Mouse (Mus musculus) layer of hippocampus, postnatal 25 days (tissue): Measurements from ENCODE around the gene Lrrc29. TPM values are rescaled to one million over a fixed set of nuclear protein-coding genes. Genes with fewer than 3 reads are reported as not detected.
A peak's percentile ranks its signal among the peaks of the same experiment; 100 is the strongest.

Source experiments
- DNase-seq, 2 experiments: peaks; one replicate each; pipeline ENCODE4 v3.0.0; 2022; ENCODE audit warnings: mixed read lengths in 2 of 2, low spot score in 1 of 2; ENCODE audit errors: extremely low spot score in 1 of 2
- total RNA-seq, 2 experiments: library from RNA; stranded (reverse); gene quantifications; 2 replicates each; pipeline ENCODE4 v1.2.3; 2021

The Lrrc29 gene
- total RNA-seq = 1 to 10 TPM; 4.0 to 9.2 TPM

DNA sequence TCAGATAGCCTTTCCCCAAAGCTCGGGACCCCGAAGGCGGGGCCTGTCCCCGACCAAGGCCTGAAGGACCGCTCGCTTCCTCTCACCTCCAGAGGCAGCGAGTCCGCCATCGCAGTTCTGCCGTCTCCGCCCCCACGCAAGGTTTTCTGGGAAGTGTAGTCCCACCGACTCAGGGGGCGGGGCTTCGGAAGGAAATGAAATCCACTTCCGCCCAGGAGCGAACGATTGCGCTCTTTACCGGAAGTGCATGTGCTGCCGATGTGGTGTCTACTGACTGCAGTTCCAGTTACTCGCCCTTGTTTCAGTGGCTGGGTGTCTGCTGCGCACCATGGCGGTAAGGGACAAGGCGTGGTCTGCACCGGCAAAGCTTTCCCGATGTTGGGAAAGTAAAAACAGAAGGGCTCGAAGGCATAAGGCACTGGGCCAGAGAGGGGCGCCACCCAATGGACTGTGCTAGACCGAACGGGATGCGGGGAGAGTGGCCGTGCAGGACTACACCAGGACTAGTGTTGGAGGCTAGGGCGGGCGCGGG is at the start of gene Lrrc29, which contains the start of gene Tmem208:
Gene Lrrc29, minus strand, starts transcription at position 138 of the 532 bp plus-strand sequence.
Gene Tmem208, plus strand, starts transcription at position 214 of the 532 bp plus-strand sequence.
- peak; percentile 93 to 94 for DNase-seq

DNA sequence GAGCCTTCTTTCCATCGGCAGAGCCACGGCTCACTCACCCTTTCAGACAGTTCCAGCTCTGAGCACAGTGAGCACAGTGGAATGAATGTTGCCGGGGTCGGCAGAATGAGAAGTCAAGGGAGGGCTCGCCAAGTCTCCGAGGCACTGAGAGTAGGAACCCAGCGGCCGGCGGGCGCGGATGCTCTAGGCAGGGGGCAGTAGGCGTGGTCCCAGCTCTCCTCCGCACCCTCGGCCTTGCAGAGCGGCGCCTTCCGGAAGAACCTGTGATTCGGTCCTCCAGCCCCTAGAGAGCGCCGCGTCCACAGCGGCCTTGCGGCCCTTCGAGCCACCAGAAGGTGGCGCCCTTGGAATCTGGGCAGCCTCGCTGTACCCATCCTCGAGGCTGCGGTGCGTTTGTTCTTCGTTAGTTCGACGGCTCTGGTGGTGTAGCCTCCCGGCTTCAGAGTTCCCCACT is 48.5 kb upstream of the Lrrc29 start:
- DNase-seq = peak in 1 of 2 experiments; percentile 18

DNA sequence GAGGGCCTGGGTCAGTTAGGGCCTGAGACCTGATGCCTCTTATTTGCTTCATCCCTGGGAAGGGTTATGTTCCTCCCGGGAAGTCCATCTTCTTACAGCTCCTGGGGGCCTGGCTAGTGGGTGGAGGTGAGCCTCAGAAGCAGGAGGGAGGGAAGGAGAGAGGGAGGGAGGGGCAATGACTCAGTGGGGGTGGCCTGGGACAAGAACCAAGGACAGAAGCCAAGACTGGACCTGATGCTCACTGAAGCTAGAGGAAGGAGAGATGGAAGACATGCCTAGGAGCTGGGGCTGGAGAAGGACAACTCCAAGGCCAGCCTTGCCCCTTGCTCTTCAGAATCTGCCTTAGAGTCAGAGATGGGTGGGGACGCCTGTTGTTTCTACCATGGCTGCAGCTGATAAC is 47.0 kb upstream of the Lrrc29 start, which contains the start of gene Plekhg4:
Gene Plekhg4, plus strand, starts transcription at position 243 of the 400 bp plus-strand sequence.
- DNase-seq = no peak

DNA sequence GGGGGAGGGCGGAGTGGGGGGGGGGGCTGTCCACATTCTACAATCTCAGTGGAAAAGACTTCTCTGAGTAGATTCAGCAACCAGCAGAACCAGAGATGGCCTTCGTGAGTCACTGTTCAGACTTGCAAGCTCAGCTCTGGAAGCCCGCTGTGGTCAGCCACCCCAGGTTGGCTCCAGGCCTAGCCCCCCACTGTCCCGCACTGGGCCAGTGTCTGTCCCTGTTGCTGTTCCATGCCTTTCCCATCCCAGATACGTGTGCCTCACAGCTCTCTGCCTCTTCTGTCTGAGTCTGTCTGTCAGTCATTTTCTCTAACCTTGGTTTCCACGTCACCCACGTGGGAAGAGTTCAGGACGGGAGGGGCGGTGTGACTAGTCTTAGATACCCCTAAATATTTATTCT is 46.4 kb upstream of the Lrrc29 start:
- no peak for DNase-seq

DNA sequence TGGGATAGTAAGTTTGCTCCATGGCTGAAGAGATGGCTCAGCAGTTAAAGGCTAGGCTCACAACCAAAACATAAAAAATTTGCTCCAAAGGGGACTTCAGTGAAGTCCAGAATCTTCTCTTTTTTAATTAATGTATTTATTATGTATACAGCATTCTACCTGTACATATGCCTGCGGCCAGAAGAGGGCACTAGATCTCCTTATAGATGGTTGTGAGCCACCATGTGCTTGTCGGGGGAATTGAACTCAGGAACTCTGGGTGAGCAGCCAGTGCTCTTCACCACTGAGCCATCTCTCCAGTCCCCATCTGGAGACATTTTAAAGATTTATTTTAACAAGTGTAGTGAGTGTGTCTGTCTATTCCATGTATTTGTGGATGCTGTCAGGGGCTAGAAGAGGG is 41.0 kb upstream of the Lrrc29 start:
- no peak for DNase-seq

DNA sequence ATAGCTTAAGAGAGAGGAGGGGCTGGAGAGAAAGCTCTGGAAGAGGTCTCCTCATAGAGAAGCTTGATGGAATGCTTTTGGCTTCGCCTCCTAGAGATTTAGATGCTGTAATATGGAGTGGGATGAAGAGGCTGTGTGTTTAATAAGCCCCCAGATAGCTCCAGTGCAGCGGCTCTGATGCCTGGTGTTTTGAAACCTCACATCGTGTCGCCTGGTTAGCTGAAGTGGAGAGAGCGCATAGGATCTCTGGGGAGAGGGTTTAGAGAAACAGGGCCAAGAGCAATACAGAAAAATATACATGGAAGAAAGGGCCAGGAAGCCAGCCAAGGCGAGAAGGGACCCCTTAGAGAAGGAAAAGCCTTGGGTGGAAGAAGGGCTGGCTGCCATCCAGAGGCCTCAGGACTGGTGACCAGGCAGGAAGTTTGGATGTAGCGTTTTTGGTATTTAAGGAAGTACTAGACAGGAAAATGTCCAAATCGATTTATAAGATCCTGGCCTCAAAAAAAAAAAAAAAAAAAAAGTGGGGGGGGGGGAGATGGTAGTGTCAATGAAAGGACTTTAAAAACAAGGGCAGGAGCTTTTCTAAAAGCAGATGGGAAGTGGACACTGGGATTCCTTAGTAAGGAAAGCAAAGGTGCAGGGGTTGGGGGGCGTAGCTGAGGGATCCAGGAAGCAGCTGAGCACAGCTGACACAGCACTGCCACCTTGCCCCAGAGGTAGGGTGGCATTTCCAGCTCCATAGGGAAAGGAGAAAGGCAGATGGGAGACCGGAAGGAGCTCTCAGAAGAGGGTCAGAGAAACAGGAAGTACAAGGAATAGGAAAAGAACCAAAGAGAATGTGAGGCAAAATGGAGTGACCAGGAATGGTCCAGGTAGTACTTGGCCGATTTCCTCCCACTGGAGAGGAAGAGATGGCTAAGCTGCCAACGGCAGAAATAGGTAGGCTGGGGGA is 35.9 kb upstream of the Lrrc29 start:
- no peak for DNase-seq

DNA sequence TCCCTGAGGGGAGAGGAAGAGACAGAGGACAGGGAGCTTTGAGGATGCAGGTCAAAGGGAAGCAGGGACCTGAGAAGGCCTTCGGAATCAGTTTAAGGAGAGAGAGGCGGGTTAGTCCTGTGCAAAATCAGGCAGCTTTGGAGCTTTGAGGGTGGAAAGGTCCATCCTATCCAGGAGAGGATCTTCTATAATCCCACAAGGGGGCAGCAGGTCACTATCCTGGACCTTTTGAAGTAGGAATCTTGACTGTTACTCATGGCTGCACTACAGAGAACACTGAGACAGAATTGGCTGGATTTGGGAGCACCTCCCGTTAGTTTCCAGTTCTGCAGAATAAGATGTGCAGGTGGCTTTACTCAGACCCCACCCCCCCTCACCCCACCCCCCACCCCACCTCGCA is 33.6 kb upstream of the Lrrc29 start:
- DNase-seq = no peak

DNA sequence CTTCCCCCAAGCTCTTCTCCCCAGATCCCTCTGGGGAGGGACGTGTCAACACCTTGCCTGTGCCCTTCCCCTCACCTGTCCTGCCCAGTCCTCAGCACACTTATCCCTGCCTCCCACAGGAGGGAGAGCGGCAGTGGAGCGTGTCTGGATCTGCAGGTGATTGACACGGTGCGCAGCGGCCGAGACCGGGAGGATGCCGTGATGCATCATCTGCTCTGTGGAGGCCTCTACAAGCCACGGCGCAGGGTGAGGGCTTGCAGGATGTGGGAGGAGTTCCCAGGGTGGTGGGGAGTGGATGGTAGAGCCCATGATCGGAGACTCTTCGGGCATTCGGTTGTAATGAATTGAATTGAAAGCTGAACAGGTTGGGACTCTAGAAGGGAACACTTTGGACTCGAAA is 33.1 kb upstream of the Lrrc29 start:
- DNase-seq = no peak

DNA sequence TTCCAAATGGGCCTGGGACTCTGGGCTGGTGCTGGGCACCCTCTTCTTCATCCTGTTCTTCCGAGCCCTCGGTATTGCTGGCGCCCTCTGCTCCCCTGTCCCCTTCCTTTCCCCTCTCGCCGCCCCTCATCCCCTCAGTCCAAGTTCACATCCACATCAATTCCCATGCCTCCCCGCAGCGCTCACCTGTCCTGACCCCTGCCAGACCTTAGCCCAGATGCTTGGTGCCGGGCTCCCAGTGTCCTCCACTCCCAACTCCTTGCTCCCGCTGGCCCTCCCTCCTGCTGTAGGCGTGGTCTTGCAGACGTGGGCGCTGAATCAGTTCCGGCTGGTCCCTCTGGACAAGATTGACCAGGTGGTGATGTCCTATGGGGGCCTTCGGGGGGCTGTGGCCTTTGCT is 30.6 kb upstream of the Lrrc29 start:
- no peak for DNase-seq

DNA sequence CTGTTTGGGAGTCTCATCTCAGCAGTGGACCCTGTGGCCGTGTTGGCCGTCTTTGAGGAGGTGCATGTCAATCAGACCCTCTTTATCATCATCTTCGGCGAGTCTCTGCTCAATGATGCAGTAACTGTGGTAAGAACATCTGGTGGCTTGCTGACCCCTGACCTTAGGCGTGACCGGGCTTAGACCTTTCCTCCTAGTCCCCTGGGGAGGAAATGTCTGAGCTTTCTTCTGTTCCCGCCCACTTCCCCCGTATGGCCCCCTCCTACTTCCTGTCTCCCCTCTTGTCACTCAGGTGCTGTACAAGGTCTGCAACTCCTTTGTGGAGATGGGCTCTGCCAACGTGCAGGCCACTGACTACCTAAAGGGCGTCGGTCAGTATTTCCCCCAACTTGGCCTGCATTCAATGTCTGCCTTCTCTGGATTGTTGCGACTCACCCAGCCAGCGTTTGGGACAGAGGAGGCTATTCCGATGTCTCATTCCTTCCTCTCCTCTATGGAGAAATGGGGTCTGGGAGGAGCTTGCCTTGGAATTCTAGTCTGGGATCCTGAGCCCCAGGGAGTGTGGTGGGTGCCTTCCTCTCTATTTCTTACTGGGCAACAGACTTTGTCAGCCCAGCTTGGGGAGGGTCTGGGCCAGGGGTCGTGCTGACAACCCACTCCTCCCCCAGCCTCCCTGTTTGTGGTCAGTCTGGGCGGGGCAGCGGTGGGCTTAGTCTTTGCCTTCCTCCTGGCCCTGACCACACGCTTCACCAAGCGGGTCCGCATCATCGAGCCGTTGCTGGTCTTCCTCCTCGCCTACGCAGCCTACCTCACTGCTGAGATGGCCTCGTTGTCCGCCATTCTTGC is 29.3 kb upstream of the Lrrc29 start:
- no peak for DNase-seq

DNA sequence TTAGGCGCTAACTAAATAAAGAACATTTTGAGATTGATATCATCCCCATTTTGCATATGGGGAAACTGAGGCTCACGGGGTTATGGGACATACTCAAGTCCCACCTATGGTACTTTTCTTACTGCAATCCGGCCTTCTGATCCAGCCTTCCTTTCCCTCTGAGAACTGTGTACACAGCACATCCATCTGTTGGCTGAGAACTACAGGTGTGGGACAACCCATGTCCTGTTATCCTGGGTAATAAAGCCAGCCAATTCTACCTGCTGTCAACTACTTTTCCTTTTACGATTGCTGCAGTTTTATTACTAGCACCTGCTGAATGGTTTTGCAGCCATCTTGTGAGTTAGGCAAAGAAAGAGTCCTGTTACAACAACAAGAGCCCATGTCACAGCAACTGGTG is 28.5 kb upstream of the Lrrc29 start:
- DNase-seq = no peak

DNA sequence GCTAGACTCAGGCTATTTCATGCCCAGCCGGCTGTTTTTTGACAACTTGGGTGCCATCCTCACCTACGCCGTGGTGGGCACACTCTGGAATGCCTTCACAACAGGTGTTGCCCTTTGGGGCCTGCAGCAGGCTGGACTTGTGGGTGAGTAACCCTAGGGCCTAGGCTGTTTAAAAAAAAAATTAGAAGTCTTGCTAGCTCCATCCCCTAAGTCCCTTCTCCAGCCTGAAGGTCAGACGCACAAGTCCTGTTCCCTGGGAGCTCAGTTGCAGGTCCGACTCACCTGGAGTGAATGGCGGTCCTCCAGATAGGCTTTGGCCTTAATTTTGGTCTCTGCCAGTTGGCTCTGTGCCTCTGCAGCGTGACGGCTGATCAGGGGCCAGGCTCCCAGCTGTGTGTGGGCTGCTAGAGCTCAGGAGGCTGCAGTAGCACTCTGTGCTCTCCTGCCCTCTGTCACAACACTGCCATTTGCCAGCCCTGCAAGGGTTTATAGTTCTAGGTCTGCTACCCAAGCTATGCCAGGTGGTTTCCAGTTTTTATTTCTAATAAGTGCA is 27.6 kb upstream of the Lrrc29 start:
- DNase-seq = no peak

DNA sequence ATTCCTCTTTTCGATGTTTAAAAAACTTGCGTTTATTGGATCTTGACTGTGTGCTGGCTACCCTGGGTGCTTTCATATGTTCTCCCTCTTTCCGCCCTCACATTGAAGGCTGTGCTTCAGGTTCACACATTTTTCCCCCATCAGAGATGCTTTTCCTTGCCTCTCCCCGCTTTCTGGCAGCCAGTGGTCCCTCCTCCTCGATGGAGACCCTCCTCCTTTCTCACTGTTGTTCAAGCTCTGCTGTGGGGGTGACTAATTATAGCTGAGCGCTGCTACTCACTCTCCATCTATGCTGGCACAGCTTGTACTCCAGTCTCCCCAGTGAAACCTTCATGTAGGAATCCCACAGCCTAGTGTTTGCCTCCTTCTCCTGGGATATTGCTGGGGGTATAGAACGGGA is 24.1 kb upstream of the Lrrc29 start:
- DNase-seq = no peak

DNA sequence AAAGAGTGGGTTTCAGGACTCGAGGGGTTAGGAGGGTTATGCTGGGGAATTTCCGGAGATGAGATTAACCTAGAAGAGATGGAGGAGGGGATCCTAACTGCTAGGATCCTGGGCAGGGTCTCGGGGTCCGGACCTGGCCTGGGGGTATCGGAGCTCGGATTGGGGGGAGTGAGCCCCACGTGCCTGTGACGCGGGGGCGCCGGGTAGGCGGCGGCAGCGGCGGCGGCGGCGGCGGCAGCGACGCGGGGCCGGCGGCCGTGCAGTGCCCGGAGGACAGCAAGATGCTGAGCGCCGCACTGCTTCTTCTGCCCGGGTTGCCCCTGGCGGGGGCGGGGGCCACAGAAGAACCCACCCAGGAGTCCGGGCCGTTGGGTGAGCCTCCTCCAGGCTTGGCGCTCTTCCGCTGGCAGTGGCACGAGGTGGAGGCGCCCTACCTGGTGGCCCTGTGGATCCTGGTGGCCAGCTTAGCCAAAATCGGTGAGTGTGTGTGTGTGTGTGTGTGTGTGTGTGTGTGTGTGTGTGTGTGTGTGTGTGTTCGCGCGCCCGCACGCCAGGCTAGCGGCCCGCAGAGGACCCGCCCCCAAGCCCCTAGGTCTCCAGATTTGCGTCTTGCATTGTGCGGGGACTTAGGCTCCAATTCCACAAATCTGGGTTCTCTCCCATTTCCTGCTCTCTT is 23.2 kb upstream of the Lrrc29 start:
- peak in 1 of 2 experiments; percentile 36 for DNase-seq

DNA sequence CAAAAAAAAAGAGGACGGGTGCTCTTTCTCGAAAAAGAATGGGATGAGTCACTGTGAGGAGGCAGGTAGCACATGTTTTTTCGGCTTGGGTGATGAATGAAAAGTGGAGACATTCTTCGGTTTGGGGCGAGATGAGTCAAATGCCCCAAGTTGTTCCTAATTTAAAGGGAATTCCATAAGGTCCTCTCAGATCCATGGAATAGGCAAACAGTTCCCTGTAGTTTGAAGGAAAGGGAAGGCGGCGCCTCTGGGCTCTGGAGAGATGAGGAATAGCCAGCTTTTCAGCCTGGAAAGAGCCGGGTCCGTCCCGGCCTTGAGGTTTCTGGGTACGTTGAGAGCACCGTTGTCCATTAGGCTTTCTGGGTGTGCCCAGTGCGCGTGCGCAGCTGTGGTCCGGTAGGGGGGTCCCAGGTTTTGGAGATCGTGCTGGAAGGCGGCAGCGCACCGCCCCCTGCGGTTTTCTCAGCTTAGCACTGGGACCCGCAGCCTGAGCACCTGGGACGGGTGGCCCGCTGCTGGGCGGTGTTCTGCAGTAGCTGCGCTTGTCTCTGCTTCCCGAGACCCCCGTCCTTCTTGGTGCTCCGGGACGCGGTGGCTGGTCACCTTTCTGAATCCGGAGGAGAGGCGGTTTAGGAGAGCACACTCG is 22.5 kb upstream of the Lrrc29 start, which contains the start of gene Slc9a5:
Gene Slc9a5, plus strand, starts transcription at position 394 of the 646 bp plus-strand sequence.
- peak in 1 of 2 experiments; percentile 34 for DNase-seq

DNA sequence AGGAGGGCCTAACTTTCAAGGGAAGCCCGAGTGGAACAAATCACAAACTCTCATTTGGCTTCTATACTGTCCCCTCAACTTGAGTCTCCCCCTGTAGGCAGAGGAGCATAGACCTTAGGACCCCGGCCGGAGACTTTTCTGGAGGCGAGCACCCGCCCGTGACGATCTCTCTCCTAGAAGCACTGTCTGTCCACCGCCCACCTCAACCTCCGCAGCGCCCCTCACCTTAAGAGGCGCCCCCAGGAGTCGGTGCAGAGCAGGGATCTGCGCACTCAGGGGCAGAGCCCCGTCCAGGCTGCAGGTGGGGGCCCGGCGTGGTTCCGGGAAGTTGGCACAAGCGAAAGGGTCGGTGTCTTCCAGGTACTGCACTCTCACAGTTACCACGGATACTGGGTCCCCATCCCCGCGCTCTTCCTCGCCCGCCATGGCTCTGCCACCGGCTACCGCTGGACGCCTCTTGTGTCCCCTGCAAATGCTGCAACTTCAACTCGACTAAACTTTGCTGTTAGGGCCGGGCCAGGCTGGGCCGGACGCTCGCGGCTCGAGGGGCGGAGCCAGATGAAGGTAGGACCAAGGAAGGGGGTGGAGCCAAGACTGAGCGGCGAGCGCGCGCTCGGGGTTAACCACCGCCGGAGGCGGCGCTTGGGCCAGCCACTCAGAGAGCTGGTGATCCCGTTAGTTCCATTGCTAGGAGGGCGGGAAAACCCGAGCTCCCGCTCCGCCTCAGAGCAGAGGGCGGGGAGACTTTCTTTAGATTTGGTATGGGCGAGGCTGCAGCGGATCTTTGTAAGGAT is 21.5 kb upstream of the Lrrc29 start, which contains the start of gene Fhod1:
Gene Fhod1, minus strand, starts transcription at position 526 of the 794 bp plus-strand sequence.
- DNase-seq = peak; percentile 52 to 63

DNA sequence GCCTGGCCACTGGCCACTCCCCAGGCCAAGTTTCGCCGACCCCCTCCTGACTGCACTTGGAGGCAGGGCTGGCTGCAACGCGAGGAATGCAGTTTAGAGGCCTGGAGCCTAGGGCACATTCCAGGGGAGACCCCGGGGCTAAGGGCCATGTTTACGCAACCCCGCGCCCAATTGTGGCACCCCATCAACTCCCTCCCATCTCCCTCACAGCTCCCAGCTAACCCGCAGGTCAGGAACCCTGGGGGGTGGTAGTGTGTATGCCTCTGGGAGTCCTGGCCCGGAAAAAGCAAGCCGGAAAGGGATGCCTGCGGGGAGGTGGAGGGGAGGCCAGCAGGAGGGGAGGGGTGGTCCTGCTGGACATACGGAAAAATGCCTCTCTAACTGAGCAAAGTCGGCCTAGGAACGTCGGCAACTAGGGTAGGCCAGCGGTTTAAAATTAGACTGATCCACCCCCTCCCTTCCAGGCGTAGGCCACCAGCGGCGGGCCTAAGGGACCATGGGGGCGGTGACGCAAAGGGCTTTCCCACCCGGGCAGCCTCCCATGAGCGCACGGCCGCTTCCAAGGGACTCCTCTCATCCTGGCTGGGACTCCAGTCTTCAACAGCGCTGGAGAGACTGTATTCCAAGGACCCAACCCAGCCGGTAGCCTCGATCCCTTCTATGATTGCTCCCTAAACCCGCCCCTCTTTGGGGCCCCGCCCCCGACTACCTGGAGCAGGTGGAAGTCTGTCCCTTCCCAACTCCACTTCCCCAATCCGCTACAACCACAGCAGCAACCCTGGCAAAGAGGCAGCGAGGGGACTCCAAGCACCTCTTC is 20.7 kb upstream of the Lrrc29 start:
- DNase-seq = no peak
